Mouse (Mus musculus) heart, postnatal 0 days (tissue): Measurements from ENCODE around the gene Magel2.

ENCODE experiments used
- CTCF ChIP-seq: IDR thresholded peaks from 2 replicates; pipeline ENCODE4 v1.5.1; 2016; ENCODE audit warnings: antibody characterized with exemption, control low read depth, low read depth
- EP300 ChIP-seq: IDR thresholded peaks from 2 replicates; pipeline ENCODE4 v1.6.1; 2016; ENCODE audit warnings: antibody characterized with exemption, low read depth

- TF ChIP-seq CTCF = no peak
- TF ChIP-seq EP300 = no peak
Observed at GRCm38 (mm10) chr7:62392202-62392601, 15.4 kb downstream of the Magel2 start.
